Mouse (Mus musculus) c-Kit-negative CD71-positive TER-119-positive erythroid progenitor cells, embryonic 14.5 days (primary cell): ENCODE measurements around the gene Pom121.
"Not testable (repeated sequence)": the region's sequence is repeated elsewhere in the genome, so short reads cannot be mapped to it uniquely, and the experiment has no call there.

ENCODE experiments used
- DNase-seq: peaks from one replicate; pipeline ENCODE4 v3.0.0-alpha.2; 2013; ENCODE audit warnings: low read depth, low spot score

Pom121 gene

DNA sequence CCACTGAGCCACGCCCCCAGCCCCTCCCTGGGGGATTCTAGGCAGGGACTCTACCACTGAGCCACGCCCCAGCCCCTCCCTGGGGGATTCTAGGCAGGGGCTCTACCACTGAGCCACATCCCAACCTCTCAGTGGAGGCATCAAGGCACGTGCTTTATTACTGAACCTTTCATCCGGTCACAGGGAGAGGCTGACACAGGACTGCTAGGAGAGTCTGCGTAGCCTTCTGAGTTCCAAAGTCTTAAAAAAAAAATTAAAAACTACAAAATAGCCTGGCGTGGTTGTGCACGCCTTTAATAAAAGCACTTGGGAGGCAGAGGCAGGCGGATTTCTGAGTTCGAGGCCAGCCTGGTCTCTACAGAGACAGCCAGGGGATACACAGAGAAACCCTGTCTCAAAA is 25.1 kb downstream of the Pom121 start:
- DNase-seq: not testable (repeated sequence)

DNA sequence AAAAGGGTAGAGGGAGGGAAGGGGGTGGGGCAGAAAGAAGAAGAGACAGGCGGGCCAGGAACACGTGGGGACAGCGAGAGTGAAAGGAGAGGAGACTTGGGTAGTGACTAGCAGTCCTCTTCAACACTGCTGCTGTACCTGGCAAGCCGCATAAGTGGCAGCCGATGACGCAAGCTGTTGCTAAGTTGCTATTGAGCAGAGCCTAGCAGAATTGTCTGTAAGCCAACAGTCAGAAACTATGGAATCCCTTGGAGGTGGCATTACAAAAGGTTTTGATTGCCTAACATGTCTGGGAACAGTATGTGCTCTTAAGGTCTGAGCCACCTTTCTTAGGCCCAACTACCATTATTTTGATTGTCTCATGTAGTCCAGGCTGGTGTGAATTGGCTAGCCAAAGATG is 26.0 kb downstream of the Pom121 start:
- no peak for DNase-seq

DNA sequence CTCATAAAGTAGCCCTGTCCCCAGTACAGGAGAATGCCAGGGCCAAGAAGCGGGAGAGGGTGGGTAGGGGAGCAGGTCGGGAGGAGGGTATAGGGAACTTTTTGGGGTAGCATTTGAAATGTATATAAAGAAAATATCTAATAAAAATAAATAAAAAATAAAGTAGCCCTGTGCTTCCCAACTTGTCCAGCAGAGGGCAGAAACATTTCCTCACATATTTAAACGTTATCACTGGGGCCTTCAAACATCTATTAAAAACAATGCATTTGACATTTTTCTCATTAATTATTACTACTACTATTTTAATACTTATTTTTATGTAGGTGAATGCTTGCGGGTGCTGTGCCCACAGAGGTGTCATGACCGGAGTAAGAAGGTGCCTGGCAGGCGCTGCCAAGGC is 26.5 kb downstream of the Pom121 start:
- DNase-seq: no peak

DNA sequence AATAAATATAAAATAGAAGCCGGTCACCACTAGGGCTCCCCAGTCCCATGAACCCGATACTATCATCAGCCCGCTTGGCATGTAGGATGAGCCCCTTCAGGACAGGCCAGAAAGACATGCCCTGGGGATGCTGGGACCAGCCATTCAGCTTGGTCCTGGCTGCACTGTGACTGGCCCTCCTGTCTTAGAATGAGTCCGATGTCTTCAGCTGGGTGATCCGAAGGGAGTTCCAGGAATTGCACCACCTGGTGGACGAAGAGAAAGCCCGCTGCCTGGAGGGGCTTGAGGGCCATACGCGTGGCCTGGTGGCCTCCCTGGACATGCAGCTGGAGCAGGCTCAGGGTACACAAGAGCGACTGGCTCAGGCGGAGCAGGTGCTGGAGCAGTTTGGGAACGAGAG is 30.8 kb downstream of the Pom121 start:
- DNase-seq: no peak

DNA sequence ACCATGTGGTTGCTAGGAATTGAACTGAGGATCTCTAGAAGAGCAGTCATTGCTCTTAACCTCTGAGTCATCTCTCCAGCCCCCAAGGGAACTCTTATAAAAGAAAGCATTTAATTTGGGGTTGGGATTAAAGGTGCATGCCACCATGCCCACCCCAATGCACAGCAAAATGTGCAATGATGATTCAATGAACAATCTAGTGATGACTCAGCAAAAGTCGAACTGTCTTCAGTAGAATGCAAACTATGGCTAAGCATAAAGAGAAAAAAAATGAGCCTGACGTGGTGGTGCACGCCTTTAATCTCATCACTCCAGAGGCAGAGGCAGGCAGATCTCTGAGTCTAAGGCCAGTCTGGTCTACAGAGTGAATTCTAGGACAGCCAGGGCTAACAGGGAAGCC is 31.8 kb downstream of the Pom121 start:
- DNase-seq: no peak

DNA sequence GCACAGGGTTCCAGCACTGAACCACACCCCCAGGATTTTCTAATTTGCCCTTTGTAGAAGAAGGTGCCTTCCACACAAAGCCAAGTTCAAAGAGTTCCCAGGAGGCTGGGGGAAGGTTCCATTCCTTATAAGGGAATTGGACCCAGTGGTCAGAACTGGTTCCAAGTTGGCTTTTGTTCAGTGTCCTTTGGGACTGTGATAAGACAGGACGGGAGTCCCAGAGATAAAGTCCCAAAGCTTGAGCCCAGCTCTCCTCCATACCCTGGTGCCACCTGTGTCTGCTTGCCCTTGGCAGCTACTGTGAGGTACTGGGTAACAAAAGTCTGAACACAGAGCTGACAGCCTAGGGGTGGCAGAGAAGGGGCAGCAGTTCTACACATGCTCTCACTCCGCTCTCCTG is 34.6 kb downstream of the Pom121 start:
- DNase-seq: no peak

DNA sequence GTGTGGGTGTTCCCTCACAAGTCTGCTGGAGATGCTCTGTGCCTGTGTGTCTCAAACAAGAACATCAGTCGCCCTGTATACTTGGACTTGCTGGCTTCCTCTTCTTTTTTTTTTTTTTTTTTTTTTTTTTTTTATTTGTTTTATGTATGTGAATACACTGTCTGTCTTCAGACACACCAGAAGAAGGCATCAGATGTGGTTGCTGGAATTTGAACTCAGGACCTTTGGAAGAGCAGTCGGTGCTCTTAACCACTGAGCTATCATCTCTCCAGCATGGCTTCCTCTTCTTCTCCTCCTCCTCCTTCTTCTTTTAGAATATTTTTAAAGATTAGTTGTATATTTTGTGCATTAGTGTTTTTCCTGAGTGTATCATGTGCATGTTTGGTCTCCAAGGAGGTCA is 36.8 kb downstream of the Pom121 start:
- DNase-seq: no peak

DNA sequence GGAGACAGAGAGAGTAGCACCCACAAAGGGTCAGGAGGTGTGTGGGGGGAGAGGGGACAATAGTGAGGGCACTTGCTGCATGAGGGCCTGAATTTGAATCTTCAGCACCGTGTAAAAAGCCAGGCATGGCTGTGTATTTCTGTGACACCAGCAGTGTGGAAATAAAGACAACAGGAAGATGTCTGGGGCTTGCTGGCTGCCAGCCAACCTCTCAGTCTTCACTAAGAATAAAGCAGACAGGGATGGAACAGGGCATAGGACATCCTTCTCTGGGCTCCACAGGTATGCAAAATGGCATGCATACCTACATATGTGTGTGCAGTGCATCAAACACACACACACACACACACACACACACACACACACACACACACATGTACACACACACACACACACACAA is 38.3 kb downstream of the Pom121 start:
- DNase-seq: no peak

DNA sequence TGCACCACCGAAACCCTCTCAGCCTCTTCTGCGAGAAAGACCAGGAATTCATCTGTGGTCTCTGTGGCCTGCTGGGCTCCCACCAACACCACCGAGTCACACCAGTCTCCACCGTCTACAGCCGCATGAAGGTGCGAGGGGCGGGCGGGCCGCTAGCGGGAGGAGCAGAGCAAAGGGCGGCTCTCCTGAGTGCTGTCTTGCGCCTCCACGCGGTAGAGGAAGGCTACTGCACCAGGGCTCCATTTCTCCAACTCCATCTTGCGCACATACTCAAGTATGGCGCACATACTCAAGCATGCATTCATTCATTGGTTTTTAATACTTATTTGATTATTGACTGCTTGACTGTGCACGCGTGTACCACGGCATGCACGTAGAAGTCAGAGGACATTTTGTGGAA is 40.8 kb downstream of the Pom121 start:
- DNase-seq: no peak

DNA sequence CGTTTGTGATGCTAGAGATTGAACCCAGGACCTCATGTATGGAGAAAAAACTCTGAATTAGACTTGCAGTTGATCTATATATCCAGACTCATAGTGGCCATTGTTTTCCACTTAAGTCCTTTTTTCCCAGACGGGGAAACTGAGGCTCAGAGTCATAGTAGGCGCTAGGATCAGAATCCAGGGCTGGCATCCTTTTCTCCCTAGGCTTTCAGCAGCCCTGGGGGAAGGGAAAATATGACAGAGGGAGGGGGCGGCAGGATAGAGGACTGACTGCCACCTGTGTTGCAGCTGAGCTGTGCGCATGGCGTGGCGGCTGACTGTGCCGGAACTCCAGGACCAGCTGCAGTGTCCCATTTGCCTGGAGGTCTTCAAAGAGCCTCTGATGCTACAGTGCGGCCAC is 41.4 kb downstream of the Pom121 start, which contains the start of gene Trim50:
Gene Trim50, plus strand, starts transcription at position 301 of the 400 bp plus-strand sequence.
- no peak for DNase-seq

DNA sequence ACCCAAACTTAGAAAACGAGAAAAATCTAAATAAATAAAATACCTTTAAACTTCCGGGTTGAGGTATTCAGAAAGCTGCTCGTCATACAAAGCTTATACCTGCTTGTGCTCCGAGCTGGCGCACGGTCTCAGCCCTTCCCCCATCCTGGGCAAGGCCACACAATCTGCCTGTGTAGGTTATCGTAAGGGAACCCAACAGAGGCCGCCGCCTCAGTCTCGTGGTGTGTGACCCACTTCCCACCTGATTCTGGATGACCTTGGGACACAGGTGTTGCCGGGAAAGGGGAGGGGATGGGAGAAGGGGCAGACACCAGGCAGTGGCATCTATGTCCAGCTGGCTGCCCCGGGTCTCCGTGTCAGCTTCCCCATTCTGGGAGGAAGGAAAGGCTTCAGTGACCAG is 42.7 kb downstream of the Pom121 start:
- DNase-seq: no peak

DNA sequence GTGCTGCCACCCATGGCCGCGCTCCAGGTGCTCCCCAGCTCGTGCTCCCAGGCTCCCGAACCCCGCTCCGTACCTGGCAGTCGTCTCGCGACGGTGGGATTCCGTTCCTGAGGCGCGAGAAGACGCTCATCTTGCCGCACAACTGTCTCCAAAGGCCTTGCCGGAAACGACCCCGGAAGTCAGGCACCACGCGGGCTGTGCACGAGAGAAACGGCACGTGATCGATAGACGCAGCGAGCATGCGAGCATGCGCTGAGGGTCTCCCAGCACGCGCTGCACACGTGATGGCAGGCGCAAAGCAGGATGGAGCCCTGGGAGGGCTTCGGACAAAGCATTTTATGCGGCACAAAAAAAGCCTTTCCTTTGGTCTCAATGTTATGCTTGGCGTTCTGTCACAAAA is 44.5 kb downstream of the Pom121 start, which contains the start of gene Fkbp6:
Gene Fkbp6, minus strand, starts transcription at position 183 of the 400 bp plus-strand sequence.
- DNase-seq: no peak

DNA sequence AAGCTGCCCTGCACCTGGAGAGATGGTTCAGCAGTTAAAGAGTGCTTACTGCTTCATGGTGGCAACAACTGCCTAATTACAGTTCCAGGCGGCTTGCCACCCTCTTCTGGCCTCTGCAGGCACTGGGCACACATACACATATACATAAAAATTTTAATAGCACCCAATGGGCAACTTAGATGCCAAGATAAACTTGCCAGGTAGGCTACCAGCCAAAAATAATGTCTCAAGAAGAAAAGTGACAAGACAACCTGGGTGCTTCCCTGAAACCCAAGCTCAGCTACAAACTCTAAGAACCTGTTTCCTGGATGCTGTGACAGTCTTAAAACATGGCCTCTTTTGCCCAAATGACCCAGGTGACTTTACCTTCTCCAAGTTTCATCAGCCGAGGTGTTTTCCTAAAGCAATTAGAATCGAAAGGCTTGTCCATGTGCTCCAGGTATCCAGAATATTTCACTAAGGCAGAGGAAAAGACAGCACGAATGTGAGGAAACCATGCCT is 46.8 kb downstream of the Pom121 start:
- no peak for DNase-seq

DNA sequence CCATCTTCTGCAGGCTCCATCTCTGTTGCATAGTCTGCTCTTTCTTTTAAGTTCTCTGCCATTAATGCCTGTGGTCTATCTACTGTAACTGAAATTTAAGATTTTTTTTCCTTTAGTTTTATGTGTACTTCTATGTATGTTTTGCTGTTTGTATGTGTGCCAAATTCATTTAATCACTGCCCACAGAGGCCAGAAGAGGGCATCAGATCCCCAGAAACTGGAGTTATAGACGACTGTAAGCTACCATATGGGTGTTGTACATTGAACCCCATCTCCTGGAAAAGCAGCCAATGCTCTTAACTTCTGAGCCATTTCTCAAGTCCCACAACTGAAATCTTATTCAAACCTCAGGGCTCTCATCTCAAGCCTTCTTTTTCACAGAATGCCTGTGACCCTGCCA is 47.9 kb downstream of the Pom121 start:
- DNase-seq: no peak

DNA sequence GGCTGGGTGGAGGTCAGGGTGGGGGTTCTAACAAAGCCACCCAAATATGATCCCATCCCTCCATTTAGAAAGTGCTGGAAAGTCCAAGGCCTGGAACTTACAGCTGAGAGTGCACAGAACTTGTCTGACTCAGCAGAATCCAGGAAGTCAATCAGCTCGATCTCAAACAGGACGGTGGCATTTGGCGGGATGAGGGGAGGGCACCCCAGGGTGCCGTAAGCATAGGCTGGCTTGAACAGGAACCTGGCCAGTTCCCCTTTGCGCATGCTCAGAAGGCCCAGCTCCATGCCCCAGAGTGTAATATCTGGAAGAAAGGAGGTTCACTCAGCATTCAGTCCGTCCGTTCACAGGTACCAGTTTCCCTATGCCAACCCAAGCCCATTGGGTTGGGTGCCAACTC is 48.4 kb downstream of the Pom121 start:
- DNase-seq: no peak

DNA sequence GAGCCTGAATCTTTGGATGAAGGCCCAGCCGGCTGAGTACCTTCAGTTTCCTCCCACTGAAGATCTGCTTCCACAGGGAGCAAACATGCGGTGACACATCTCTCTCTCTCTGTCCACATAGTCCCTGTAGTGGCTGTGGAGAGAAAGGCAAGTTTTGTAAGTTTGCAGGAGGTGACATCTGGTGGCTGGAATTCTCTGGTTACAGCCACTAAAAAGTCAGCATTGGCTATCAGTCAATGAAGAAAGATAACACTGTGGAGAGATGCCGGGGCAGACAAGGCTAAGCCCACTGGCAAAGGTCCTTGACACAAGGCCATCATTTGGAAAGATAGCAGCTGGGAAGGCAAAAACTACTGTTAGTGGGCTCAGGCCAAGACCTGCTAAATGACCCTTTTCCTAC is 56.8 kb downstream of the Pom121 start:
- DNase-seq: no peak

DNA sequence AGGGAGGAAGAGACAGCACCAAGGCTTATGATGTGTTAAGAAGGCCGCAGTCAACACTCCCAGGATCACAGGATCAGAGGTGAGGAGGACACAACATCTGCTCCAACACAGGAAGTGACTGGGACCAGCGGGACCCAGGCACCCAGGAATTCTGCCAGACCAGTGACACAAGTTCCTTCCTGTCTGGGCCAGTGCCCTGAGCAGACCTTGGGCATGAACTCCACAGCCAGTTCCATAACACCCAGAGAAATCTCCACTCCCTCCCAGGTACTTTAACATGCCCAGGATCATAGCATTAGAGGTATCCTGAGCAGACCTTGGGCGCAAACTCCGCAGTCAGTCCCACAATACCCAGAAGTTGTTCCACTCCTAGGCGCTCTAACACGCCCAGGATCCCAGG is 63.2 kb downstream of the Pom121 start:
- DNase-seq: no peak

DNA sequence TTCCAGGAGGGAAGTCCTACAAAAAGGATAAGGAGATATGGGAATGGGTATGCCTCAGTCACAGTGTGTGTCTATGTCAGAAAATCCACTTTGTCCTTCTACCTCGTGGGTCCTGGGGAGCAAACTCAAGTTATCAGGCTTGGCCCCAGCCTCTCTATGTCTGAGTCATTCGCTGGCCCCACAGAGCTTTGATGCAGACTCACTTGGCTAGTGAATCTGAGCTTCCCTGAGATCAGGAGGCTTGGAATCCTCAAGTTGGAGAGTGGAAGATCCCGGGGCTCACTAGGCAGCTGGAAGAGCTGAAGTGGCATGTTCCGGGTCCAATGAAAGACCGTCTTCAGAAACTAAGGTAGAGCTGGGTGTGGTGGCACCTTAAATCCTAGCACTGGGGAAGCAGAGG is 64.1 kb downstream of the Pom121 start:
- no peak for DNase-seq

DNA sequence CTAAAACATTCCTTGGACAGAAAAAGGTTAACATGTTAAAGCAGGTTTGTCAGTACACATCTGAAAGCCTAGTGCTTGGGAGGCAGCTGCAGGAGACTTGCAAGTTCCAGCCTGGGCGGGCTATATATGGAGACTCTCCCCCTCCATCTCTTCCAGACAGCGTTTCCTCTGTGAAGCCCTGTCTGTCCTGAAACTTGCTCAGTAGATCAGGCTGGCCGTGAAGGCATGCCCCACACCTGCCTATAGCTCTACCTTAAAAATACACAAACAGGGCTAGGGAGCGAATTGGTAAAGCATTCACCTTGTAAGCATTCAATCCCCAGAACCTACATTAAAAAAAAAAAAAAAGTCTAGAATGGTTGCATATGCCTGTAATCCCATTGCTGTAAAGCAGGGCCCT is 64.9 kb downstream of the Pom121 start:
- DNase-seq: no peak
